Mouse (Mus musculus) liver, postnatal 0 days (tissue): ENCODE measurements at regions not wholly inside any gene's neighbourhood (a gene's known extent, or its start where the extent isn't known, plus 50 kb on each side); places are given as distances from the start of the nearest gene placed in this dataset.

Source experiments
- CTCF ChIP-seq: sonication (generic); IDR thresholded peaks from 2 replicates; pipeline ENCODE4 v1.5.1; 2016; ENCODE audit warnings: antibody characterized with exemption, low read depth
- EP300 ChIP-seq: IDR thresholded peaks from 2 replicates; pipeline ENCODE4 v1.6.1; 2016; ENCODE audit warnings: antibody characterized with exemption, low read depth, mild to moderate bottlenecking

- TF ChIP-seq CTCF (no peak), EP300 (no peak)
Measured at GRCm38 (mm10) chr6:140367303-140367702, 56.6 kb upstream of the Plekha5 start.
